Mouse (Mus musculus) T-helper 17 cell (primary cell): ENCODE measurements around the gene Pih1d1.
"Not testable (repeated sequence)": the region's sequence is repeated elsewhere in the genome, so short reads cannot be mapped to it uniquely, and the experiment has no call there.

ENCODE experiments used
- in situ Hi-C, 2 experiments: fragments of 300-600 bp; cut with MboI, MseI; formaldehyde crosslinking; loops; 1 replicate in 1 of 2; 2 replicates in 1 of 2; pipeline ENCODE4 v1.15.1; 2025; ENCODE audit warnings: high pct_unique_total_duplicates in 2 of 2

Pih1d1 gene

GRCm38 (mm10) chr7:45166950-45167401 lies 12.9 kb downstream of the Pih1d1 start:
- in situ Hi-C loops = no loop called here

DNA sequence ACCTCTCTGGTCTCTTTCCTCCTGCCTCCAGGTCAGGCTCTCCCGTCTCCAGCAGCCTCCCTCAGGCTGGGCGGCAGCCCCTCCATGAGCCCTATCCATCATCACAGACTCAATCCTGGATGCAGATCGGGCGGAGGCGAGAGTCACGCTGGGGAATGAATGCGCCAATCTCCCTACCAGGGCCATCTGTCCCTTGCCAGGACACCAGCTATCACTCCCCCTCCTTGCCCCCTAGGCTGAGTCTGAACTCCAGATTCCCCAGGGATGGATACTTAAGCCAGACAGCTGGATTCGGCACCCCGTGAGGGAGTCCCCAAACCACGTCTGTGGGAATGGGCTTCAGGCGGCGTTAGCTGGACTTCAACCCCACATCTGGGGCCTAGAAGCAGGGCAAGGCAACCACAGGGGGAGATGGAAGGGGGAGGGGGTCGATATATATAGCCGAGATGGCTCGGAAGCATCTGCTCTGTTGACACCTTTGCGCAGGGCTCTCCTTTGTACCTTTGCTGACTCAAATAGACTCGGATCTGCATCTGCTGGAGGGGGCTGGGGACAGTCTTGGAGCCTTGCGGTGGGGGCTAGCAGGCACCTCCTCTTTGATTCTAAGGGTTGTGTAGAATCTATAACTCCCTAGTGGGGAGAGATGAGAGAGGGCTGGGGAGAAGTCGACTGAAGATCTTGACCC lies 13.8 kb downstream of the Pih1d1 start:
- in situ Hi-C loops = no loop called here

DNA sequence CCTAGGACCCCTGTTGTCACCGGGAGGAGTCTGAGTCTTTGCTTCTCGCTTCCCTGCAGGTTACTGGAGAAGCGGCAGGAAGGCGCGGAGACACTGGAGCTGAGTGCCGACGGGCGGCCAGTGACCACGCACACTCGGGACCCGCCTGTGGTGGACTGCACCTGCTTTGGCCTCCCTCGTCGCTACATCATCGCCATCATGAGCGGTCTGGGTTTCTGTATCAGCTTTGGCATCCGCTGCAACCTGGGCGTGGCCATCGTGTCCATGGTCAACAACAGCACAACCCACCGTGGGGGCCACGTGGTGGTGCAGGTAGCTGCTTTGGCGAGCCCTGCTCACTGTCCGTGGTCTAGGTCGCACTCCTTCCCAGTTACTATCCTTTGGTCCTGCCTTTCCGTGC lies 14.6 kb downstream of the Pih1d1 start:
- in situ Hi-C loops = no loop called here

- in situ Hi-C loops = no loop called here
These were observed 15.4 kb downstream of the Pih1d1 start for GRCm38 (mm10) chr7:45169495-45169894.

GRCm38 (mm10) chr7:45172974-45173373 lies 18.9 kb downstream of the Pih1d1 start:
- in situ Hi-C loops = no loop called here

- in situ Hi-C loops = not testable (repeated sequence)
These were observed 19.7 kb downstream of the Pih1d1 start for GRCm38 (mm10) chr7:45173772-45174171.

GRCm38 (mm10) chr7:45174567-45175280 lies 20.6 kb downstream of the Pih1d1 start:
- in situ Hi-C loops = no loop called here

DNA sequence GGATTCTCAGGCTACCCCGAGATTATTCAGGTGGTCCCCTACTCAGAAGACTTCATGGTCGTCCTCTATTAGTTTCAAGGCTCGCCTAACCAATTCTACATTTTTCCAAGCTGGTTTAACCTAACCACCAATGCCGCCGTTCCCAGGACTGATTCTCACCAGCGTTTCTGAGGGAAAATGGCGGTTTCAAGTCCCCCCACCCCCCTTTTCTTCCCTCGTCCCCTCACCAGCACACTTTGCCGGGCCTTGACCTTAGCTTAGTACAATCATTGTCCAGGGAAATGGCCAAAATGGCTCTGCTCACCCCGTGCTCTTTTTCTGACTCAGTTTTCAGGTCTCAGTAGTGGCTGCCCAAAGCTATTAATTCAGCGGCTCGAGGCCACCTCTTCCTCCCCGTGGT lies 21.3 kb downstream of the Pih1d1 start:
- in situ Hi-C loops = no loop called here

DNA sequence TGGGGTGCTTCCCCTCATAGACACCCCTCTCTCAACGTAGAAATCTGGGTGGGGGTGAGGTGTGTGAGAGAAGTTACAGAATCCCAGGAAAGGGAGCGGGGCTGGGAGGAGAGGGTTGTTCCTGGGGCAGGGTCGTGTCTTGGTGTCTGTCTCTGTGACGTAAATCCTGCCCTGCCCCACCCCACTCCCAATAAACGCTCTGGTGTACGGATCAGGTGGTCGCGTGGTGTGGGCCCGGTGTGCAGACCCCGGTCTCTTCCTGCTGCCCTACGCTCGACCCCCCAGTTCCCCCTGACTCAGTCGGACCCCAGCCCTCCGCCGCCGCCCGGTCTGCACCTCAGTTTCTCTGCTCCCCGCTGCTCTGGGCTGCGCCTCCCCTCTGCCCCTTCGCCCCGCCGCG lies 21.8 kb downstream of the Pih1d1 start:
- in situ Hi-C loops = no loop called here

- in situ Hi-C loops = no loop called here
These were observed 22.3 kb downstream of the Pih1d1 start for GRCm38 (mm10) chr7:45176356-45176755.

DNA sequence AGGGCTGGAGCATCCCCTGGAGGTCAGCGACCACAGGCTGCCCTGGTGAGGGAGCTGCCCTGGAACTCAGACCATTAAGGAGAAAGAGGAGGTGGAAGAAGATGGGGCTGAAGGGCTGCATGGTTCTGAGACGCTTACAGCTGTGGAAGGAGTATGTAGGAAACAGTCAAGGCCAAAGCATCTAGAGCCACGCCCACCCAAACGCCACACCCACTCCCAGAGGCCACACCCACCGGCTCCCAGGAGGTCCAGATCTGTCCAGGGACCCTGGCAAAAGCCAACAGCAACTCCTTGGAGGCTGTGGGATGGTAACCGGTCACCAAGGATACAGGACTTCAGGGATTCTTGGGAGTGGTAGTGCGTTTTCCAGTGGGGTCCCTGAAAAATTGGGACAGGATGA lies 24.4 kb downstream of the Pih1d1 start:
- in situ Hi-C loops = no loop called here

DNA sequence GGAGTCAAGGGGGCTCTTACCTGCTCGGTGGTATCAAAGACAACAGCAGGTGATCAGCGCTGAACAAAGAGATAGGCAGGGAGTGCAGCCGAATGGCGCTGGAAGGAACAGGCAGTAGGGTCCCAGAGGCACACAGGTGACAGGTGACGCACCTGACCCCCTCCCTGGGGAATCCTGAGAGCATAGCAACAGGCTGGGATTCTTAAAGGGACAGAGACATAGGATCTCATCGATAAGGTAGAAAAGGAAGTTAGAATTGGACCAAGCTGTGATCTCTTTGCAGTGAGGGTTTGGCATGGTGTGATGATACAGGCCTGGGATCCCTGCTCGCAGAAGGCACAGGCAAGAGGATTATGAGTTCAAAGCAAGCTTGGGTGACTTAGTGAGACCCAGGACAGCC lies 25.4 kb downstream of the Pih1d1 start, which contains the start of gene Gfy:
Gene Gfy (minus strand): TSS at position 101 of the 400 bp plus-strand sequence.
- in situ Hi-C loops = no loop called here

DNA sequence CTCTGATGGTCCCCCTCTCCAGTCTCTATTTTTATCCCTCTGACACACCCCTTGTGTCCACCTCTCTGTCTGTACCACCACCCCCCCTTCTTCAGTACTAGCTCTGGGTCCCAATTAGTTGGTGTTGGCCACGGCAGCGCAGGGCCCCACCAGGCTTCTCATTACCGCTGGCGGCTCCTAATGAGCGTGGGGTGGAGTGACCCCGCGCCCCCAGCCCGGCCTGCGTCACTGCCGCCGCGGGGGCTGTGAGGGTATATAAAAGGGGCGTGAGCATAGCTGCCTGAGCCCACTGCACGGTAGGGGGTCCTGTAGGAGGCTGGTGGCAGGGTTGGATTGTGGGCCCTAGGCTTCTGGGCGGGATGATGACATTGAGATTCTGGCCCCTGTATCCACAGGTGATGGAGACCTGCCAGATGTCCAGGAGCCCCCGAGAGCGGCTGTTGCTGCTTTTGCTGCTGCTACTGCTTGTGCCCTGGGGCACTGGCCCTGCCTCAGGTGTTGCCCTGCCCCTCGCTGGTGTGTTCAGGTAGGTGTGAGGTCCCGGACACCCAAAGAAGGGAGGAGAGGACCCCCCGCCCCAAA lies 26.9 kb downstream of the Pih1d1 start, which contains the start of gene Pth2:
Gene Pth2 (plus strand): TSS at position 100 of the 582 bp plus-strand sequence.
- in situ Hi-C loops = loop anchor here in 1 of 2 experiments (5.0 kb wide), 1 partner anchor 629 kb away; the partner anchor contains the start of gene Nr1h2

DNA sequence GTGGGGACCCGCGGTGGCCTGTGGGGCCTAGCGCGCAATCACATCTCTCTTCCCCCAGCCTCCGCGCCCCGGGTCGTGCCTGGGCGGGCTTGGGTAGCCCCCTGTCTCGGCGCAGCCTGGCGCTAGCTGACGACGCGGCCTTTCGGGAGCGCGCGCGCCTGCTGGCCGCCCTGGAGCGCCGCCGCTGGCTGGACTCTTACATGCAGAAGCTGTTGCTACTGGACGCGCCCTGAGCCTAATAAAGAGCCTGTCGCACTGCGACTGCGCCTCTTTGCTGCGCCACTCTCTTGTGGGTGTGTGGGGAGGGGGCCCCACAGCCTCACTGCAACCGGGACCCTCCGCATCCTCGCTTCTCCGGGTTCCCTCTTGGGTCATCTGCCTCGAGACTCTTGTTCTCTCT lies 27.4 kb downstream of the Pih1d1 start:
- in situ Hi-C loops = loop anchor here in 1 of 2 experiments (5.0 kb wide), 1 partner anchor 629 kb away; the partner anchor contains the start of gene Nr1h2

DNA sequence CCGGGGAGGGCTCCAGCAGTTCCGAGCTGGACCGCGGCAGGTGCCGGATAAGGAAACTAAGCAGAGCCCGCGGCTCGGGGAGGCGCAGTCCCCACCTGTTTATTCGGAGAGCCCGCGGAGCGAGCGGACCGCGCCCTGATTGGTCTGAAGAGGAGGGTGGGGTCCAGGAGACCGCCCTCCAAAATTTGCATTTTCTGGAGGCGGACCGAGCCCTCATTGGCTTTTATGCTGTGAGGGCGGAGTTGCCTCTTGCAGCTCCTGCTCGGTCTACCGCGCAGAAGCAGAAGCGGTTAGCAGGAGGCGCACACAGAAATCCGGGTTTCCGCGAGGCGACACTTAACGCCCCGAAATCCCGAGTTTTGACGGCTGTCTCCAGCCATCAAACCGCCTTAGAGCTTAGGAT lies 28.1 kb downstream of the Pih1d1 start:
- in situ Hi-C loops = loop anchor here in 1 of 2 experiments (5.0 kb wide), 1 partner anchor 630 kb away; the partner anchor contains the start of gene Nr1h2

- in situ Hi-C loops = loop anchor here in 1 of 2 experiments (5.0 kb wide), 1 partner anchor 630 kb away; the partner anchor contains the start of gene Nr1h2
These were observed 28.5 kb downstream of the Pih1d1 start for GRCm38 (mm10) chr7:45182606-45183005.

GRCm38 (mm10) chr7:45183672-45184071 lies 29.6 kb downstream of the Pih1d1 start:
- in situ Hi-C loops = loop anchor here in 1 of 2 experiments (5.0 kb wide), 1 partner anchor 631 kb away; the partner anchor contains the start of gene Nr1h2

DNA sequence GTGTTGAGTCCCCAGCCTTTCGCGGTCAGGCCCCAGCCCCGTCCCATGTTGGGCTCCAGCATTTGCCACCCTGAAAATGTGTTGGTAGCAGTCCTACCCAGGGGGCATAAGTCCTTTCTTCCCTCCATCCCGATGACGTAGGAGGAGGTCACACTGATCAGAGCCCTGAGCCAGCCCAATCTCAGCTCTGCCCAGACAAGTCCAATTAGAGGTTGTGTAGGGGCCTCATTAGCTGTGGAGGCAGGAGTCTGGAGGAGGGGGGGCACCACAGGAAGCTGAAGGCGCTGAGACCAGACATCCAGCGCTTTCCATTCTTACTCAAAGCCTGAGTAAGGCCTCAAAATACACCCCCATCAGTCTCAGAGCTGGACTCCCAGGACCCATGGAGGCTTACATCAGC lies 31.8 kb downstream of the Pih1d1 start:
- in situ Hi-C loops = no loop called here

- in situ Hi-C loops = no loop called here
These were observed 35.5 kb downstream of the Pih1d1 start for GRCm38 (mm10) chr7:45189600-45189999.

- in situ Hi-C loops = no loop called here
These were observed 36.1 kb downstream of the Pih1d1 start for GRCm38 (mm10) chr7:45190186-45190585.

- in situ Hi-C loops = no loop called here
These were observed 37.1 kb downstream of the Pih1d1 start for GRCm38 (mm10) chr7:45191161-45191560.

DNA sequence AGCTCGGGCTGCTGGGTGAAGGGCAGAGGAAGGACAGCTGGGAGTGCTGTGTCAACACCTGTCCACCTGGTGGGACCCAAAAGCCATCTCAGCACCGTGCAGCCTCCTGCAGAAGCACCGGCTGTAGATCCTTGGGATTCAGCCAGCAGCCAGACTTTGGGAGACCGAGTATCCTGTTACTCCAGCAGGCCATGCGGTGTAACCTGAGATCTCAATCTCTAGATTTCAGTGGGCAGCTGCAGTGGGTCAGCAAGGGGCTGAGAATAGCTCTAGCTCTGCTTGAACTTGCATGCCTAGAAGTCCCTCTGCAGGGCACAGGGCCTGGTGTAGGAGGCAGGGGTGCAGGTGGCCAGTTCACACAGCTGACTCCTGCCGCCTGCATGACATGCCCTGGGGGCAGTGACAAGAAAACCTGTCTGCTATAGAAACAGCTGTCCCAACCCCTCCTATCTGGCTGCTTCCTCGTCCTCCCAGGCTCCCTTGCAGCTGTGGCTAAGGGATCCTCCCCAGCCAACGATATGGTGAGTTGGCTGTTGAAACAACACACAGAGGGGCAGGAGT lies 37.8 kb downstream of the Pih1d1 start:
- in situ Hi-C loops = no loop called here
